Comparison of ENCODE assay signal across 10 mouse cellular contexts in genomic region chr1:106883812-106884211, GRCm38 (mm10). TPM values are rescaled to one million over a fixed set of nuclear protein-coding genes. Genes with fewer than 3 reads are reported as not detected.
DNase-seq lines count a peak whose midpoint lies in the region; ATAC-seq and TF ChIP-seq lines count a peak whose summit lies in the region.
"Had no signal": no experiment of that assay in that cellular context is flagged by ENCODE, and none has a peak within 500 bp of the region (broad histone marks: within the 10 kb centered on the region; RNA-seq: fewer than 3 reads in every experiment).

No protein-coding gene starts in this region.

- ATAC-seq in hindbrain, embryonic 16.5 days, result peak; percentile 50; the same call in 1 of the 2 replicates
- no peak for ATAC-seq in monocyte, adult 5-6 weeks (replicated peaks; ENCODE audit: insufficient number of reproducible peaks, low FRiP score, low TSS enrichment, poor library complexity, severe bottlenecking)

- H3K36me3 ChIP-seq in thymus, adult 2 months (ENCODE audit: control insufficient read depth, insufficient read depth, low read length), result no peaks in the 10 kb centered on the region
- no peaks in the 10 kb centered on the region for H3K36me3 ChIP-seq in hindbrain, embryonic 16.5 days (ENCODE audit: control insufficient read depth, insufficient read depth, low read length)
- no peaks in the 10 kb centered on the region for H3K36me3 ChIP-seq in forebrain, embryonic 10.5 days (replicated peaks)

- no peaks in the 10 kb centered on the region for H3K9me3 ChIP-seq in hindbrain, embryonic 16.5 days (ENCODE audit: control insufficient read depth, low read length)
- no peaks in the 10 kb centered on the region for H3K9me3 ChIP-seq in forebrain, embryonic 10.5 days

- no peak overlapping the region for H3K4me2 ChIP-seq in hindbrain, embryonic 16.5 days (ENCODE audit: low read length)

- 0 out of 2 replicates have a peak, but pooled peaks have one; percentile 15 for TF ChIP-seq CTCF in thymus, adult 2 months (IDR thresholded peaks at IDR 0.05; ENCODE audit: borderline replicate concordance, control insufficient read depth, extremely low read depth, insufficient read depth, low read length, poor library complexity)

- H3K27ac ChIP-seq in thymus, adult 2 months (ENCODE audit: control insufficient read depth, insufficient read depth, low read length), result no peak overlapping the region
- H3K27ac ChIP-seq in hindbrain, embryonic 16.5 days (ENCODE audit: low read depth, low read length), result no peak overlapping the region
- H3K27ac ChIP-seq in forebrain, embryonic 10.5 days, result no peak overlapping the region

- no peak for TF ChIP-seq POLR2A in thymus, adult 2 months (IDR thresholded peaks at IDR 0.05; ENCODE audit: control insufficient read depth, extremely low read depth, insufficient read depth, low read length, poor library complexity)

- no peaks in the 10 kb centered on the region for H3K27me3 ChIP-seq in thymus, adult 2 months (ENCODE audit: control insufficient read depth, insufficient read depth, low read length)
- H3K27me3 ChIP-seq in hindbrain, embryonic 16.5 days (replicated peaks; ENCODE audit: control insufficient read depth, insufficient read depth, low read length), result no peaks in the 10 kb centered on the region
- H3K27me3 ChIP-seq in forebrain, embryonic 10.5 days (ENCODE audit: poor library complexity, severe bottlenecking), result no peaks in the 10 kb centered on the region

- H3K4me3 ChIP-seq in thymus, adult 2 months (ENCODE audit: control insufficient read depth, insufficient read depth, low read length), result no peak overlapping the region
- no peak overlapping the region for H3K4me3 ChIP-seq in hindbrain, embryonic 16.5 days (ENCODE audit: low read length)
- H3K4me3 ChIP-seq in forebrain, embryonic 10.5 days, result no peak overlapping the region

- peaks cover 2% of the 10 kb centered on the region; the same call in 1 of the 2 replicates for H3K4me1 ChIP-seq in thymus, adult 2 months (replicated peaks; ENCODE audit: control insufficient read depth, insufficient read depth, low read length)
- H3K4me1 ChIP-seq in hindbrain, embryonic 16.5 days (ENCODE audit: control insufficient read depth, insufficient read depth, low read depth, low read length), result no peaks in the 10 kb centered on the region
- no peaks in the 10 kb centered on the region for H3K4me1 ChIP-seq in forebrain, embryonic 10.5 days

- peak; percentile 24 for DNase-seq in heart, adult 8-10 months (ENCODE audit: low spot score)
- DNase-seq in heart, postnatal 4 days, result no peak
- peak; percentile 19 for DNase-seq in thymus, adult 2 months
- no peak for DNase-seq in thymus, postnatal 4 days
- DNase-seq in spleen, postnatal 10 days (ENCODE audit: low spot score in 2 of 2), result no peak
- DNase-seq in forebrain, embryonic 10.5 days (ENCODE audit: extremely low spot score, low spot score), result no peak

- 4% methylated on average over 2 of the region's 2 CpGs for WGBS in thymus, adult 2 months
- 16% methylated on average over 2 of the region's 2 CpGs for WGBS in hindbrain, embryonic 16.5 days
- WGBS in forebrain, embryonic 10.5 days, result 9% methylated on average over 2 of the region's 2 CpGs

- no peak overlapping the region for H3K9ac ChIP-seq in hindbrain, embryonic 16.5 days (ENCODE audit: low read depth, low read length)

RNA-seq across cellular contexts. Expression of gene Serpinb5, which starts 22.8 kb away (rescaled TPM):
- under 1 TPM in 1 of 4 experiments, not detected in 3; 0.28 TPM for total RNA-seq in heart, adult 8-10 months (2022)
- total RNA-seq in heart, postnatal 4 days (2021), result not detected
- 1.0 and 1.3 TPM in 2 replicates for polyA plus RNA-seq in thymus, adult 2 months (2012; rRNA removed)
- not detected in 2 replicates for polyA plus RNA-seq in hindbrain, embryonic 16.5 days (2015; fragmentation: Nextera tagmentation; extraction: Ambion mirVana)
- not detected in 3 replicates for total RNA-seq in monocyte, adult 5-6 weeks (2017)
- polyA plus RNA-seq in forebrain, embryonic 10.5 days (2016; fragmentation: Nextera tagmentation; extraction: Ambion mirVana), result not detected in 2 replicates
- total RNA-seq: layer of hippocampus, postnatal 14 days had no signal
- polyA plus RNA-seq: spleen, adult 2 months had no signal

RNA-seq across cellular contexts. Expression of gene Serpinb12, which starts 50.4 kb away (rescaled TPM):
- total RNA-seq in heart, adult 8-10 months (2022), result not detected
- not detected for total RNA-seq in heart, postnatal 4 days (2021)
- polyA plus RNA-seq in thymus, adult 2 months (2012; rRNA removed), result 0.55 and 0.92 TPM in 2 replicates
- polyA plus RNA-seq in hindbrain, embryonic 16.5 days (2015; fragmentation: Nextera tagmentation; extraction: Ambion mirVana), result 0.12 and 0.23 TPM in 2 replicates
- not detected in 3 replicates for total RNA-seq in monocyte, adult 5-6 weeks (2017)
- polyA plus RNA-seq in forebrain, embryonic 10.5 days (2016; fragmentation: Nextera tagmentation; extraction: Ambion mirVana), result not detected in 2 replicates
- total RNA-seq: layer of hippocampus, postnatal 14 days had no signal
- polyA plus RNA-seq: spleen, adult 2 months had no signal

Comparison
In these comparisons a context has a peak if more than half of its experiments do, and no peak if none do; other contexts are left out.
1. DNase-seq: peak in heart, adult 8-10 months (single experiment) and thymus, adult 2 months (single experiment); none in heart, postnatal 4 days (single experiment), thymus, postnatal 4 days (single experiment), spleen, postnatal 10 days (0 of 2) and forebrain, embryonic 10.5 days (single experiment).